Mouse (Mus musculus) lung, postnatal 0 days (tissue): ENCODE results near the gene Cdc37l1.

Experiments used
- CTCF ChIP-seq: IDR thresholded peaks from 2 replicates; pipeline ENCODE4 v1.5.1; 2016; ENCODE audit warnings: antibody characterized with exemption, mild to moderate bottlenecking
- EP300 ChIP-seq: IDR thresholded peaks from 2 replicates; pipeline ENCODE4 v1.6.1; 2016; ENCODE audit warnings: antibody characterized with exemption, mild to moderate bottlenecking, control low read depth

- TF ChIP-seq CTCF = no peak
- no peak for TF ChIP-seq EP300
These were observed 24.4 kb downstream of the Cdc37l1 start for GRCm38 (mm10) chr19:29014466-29015055.
